Mouse (Mus musculus): ENCODE results near the gene Birc3.
"Not testable (repeated sequence)": the region's sequence is repeated elsewhere in the genome, so short reads cannot be mapped to it uniquely, and the experiment has no call there.

Gene Birc3

GRCm38 (mm10) chr9:7868838-7869491 lies 4.0 kb downstream of the Birc3 start:
- DNase-seq (ENCODE audit: low read depth in 2 of 2, low spot score in 2 of 2): peak in 1 of 2 experiments; percentile 4

DNA sequence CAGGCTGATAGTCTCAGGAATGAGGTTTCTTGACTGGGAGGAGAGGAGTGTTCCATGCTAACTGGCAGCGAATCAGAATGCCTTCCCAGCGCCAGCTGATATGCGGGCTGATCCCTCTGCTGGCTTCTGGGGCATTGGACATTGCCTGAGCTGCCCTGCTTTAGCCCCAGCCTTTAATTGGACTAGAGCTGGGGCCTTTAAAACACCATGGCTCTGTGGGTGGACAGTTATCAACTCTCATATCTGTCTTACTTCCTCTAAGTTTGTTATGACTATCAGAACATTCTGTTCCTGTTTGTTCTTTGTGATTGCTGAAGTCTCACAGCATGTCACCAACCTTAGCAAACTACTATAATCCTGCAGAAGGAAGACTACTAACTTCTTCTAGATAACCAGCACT lies 5.0 kb downstream of the Birc3 start:
- DNase-seq (ENCODE audit: low read depth in 2 of 2, low spot score in 2 of 2): no peak

- peak in 1 of 2 experiments; percentile 18 for DNase-seq (ENCODE audit: low read depth in 2 of 2, low spot score in 2 of 2)
Measured at GRCm38 (mm10) chr9:7866981-7867380, 6.0 kb downstream of the Birc3 start.

GRCm38 (mm10) chr9:7860976-7861375 lies 12.0 kb downstream of the Birc3 start:
- DNase-seq (ENCODE audit: low read depth in 2 of 2, low spot score in 2 of 2): no peak

GRCm38 (mm10) chr9:7855912-7856311 lies 17.1 kb downstream of the Birc3 start:
- no peak for DNase-seq (ENCODE audit: low read depth in 2 of 2, low spot score in 2 of 2)

DNA sequence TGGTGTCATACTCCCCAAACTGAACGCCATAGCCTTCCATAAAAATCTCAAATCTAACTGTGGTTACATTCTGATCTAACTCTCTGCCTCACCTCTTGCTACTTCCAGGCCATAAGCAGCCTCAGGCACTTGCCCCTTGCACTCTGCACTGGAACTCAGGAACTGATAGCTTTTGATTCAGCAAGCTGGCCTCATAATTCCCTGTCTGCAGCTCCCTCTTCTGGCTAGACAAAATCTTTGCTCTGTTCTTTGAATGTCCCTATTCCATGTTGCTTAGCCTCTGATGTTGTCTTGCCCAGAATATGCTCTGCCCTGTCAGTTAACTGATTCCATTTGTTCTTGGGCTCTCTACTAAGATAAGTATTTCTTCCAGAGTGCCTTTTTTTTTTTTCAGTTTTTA lies 17.6 kb downstream of the Birc3 start:
- no peak for DNase-seq (ENCODE audit: low read depth in 2 of 2, low spot score in 2 of 2)

DNA sequence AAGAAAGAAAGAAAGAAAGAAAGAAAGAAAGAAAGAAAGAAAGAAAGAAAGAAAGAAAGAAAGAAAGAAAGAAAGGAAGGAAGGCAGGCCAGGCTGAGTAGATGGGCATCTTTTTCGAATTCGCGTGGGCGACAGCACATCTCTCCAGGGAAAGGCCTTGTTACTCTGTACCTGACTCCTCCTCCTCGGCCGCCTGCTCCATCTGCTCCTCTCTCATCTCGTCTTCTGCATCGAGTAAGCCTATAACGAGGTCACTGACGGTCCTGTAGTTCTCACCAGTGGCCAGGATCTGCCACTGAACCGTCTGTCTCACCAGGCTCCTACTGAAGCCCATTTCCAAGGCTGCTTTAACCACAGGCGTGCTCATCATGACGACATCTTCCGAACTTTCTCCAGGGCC lies 18.8 kb downstream of the Birc3 start:
- DNase-seq (ENCODE audit: low read depth in 2 of 2, low spot score in 2 of 2): not testable (repeated sequence)

GRCm38 (mm10) chr9:7852346-7853230 lies 20.4 kb downstream of the Birc3 start:
- no peak for DNase-seq (ENCODE audit: low read depth in 2 of 2, low spot score in 2 of 2)

DNA sequence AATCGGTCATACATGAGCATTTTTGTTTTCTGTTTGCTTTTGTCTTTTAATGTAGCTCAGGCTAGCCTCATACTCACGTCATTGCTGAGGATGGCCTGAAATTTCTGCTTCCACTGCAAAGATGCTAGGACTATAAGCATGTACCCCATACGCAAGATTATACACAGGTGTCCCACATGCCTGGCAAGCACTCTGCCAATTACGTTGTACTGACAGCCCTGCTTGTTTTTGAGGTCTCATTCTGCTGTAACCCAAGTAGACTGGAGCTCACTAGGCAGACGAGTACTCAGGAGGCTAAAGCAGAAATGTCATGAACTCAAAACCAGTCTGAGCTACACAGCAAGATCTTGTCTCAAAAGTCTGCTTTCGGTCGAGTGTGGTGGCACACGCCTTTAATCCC lies 21.1 kb downstream of the Birc3 start:
- DNase-seq (ENCODE audit: low read depth in 2 of 2, low spot score in 2 of 2): no peak

- no peak for DNase-seq (ENCODE audit: low read depth in 2 of 2, low spot score in 2 of 2)
Measured at GRCm38 (mm10) chr9:7848191-7848590, 24.8 kb downstream of the Birc3 start.

DNA sequence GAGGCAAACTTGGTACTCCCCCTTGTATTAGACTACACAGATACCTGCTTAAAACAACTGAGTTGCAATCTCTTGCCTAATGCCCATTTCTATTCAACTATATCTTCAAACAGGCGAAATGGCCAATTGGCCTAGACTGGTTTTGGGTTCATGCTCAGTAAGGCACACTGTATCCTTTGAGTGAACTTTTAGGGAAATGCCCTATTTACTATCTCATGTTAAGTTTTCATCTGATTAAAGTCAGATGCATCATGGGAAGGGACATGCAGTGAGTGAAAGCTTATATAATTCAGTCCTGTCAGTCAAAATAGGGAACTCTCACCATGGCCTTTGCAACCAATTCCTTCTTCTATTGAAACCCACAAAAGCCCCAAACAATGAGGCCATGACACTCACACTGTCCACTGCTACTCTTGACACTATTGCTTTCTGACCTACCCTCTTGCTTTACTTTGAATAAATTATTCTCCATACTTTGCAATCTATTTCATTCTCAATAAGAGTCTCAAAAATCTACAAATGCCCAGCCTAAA lies 26.3 kb downstream of the Birc3 start:
- no peak for DNase-seq (ENCODE audit: low read depth in 2 of 2, low spot score in 2 of 2)

- no peak for DNase-seq (ENCODE audit: low read depth in 2 of 2, low spot score in 2 of 2)
Measured at GRCm38 (mm10) chr9:7845216-7845895, 27.6 kb downstream of the Birc3 start.

DNA sequence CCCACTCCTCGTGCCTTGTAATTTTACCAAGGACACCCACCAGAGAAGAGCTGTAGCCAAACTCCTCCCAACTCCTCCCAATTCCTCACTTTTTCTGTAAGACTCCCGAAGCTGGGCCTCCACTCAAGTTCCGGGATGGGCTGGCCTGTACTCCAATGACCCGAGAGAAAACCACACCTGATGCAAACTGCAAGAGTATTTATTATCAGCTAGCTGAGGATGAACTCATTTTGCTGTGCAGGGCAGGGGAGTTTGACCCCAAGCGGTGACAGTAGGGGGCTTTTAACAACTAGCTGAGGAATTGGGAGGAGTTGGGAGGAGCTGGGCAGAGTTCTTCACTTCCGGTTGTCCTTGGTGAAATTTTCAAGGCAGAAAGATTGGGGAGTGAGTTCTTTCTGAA lies 31.8 kb downstream of the Birc3 start:
- no peak for DNase-seq (ENCODE audit: low read depth in 2 of 2, low spot score in 2 of 2)

- DNase-seq (ENCODE audit: low read depth in 2 of 2, low spot score in 2 of 2): no peak
Measured at GRCm38 (mm10) chr9:7837806-7838440, 35.1 kb downstream of the Birc3 start.

- peak; percentile 92 for DNase-seq (ENCODE audit: low read depth in 2 of 2, low spot score in 2 of 2)
Measured at GRCm38 (mm10) chr9:7836905-7837805, 35.8 kb downstream of the Birc3 start, which contains the start of gene Birc2. Gene Birc2, minus strand, starts transcription at chr9:7837064.

DNA sequence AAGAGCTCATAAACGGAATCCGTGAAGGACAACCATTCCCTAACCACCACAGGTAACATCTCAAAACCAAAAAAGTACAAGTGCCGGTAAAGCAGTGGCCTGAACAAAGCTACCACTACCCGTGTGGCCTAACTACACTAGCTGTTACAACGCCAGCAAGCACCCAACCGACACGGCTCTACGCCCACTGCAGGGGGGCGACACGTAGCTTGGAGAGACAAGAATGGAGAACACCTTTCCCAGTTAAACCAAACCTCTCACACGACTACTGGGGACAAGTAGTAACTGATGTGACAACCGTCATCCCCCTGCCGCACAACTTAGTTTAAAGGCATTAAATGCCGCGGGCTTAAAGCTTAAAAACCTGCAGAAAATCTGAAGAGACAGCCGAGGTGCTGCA lies 36.7 kb downstream of the Birc3 start:
- no peak for DNase-seq (ENCODE audit: low read depth in 2 of 2, low spot score in 2 of 2)

DNA sequence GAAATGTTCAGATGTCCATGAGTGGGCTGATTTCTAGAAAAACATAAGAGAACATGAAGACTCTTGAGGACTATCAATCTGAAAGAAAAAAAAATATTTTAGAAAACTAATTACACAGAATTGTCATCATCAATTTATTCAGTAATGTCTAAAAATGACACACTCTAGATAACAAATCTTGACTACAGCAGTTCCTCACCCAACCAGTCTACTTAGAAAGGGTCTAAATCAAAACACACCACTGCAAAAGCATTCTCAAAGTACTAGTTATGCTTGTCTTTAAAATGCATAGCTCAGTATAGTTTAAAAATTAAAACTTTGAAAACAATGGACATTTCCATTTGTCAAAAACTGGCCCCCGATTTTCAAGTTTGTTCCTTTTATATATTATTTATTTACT lies 37.7 kb downstream of the Birc3 start:
- no peak for DNase-seq (ENCODE audit: low read depth in 2 of 2, low spot score in 2 of 2)

DNA sequence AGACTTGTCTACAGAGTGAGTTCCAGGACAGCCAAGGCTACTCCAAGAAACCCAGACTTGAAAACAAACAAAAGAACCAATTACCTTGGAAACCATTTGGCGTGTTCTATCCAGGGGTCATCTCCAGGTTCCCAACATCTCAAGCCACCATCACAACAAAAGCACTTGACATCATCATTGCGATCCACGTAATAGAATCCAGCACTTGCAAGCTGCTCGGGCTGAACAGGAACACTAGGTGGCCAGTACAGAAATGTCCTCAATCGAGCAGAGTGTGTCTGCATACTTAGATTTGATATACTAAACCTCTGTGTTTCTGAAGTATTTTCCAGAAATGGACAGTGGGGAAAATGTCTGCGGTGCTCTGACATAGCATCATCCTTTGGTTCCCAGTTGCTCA lies 39.6 kb downstream of the Birc3 start:
- no peak for DNase-seq (ENCODE audit: low read depth in 2 of 2, low spot score in 2 of 2)

GRCm38 (mm10) chr9:7829531-7830528 lies 43.2 kb downstream of the Birc3 start:
- peak in 1 of 2 experiments; percentile 5 for DNase-seq (ENCODE audit: low read depth in 2 of 2, low spot score in 2 of 2)
